In genomic region chr7:83643581-83643980, GRCm38 (mm10) we compare ENCODE assay signal across 22 mouse cellular contexts.
"Had no signal": no experiment of that assay in that cellular context is flagged by ENCODE, and none has a peak within 500 bp of the region (broad histone marks: within the 10 kb centered on the region; RNA-seq: fewer than 3 reads in every experiment).

No protein-coding gene starts in this region.

- H3K27me3 ChIP-seq: limb, embryonic 13.5 days; liver, embryonic 12.5 days; liver, embryonic 15.5 days; lung, embryonic 15.5 days; midbrain, embryonic 13.5 days; neural tube, embryonic 13.5 days; stomach, embryonic 15.5 days had no signal

- H3K4me2 ChIP-seq: limb, embryonic 13.5 days; liver, embryonic 12.5 days; liver, embryonic 15.5 days; lung, embryonic 15.5 days; midbrain, embryonic 13.5 days; neural tube, embryonic 13.5 days; stomach, embryonic 15.5 days had no signal

- H3K4me3 ChIP-seq: layer of hippocampus, adult 2 months; limb, embryonic 10.5 days; limb, embryonic 13.5 days; liver, embryonic 12.5 days; liver, embryonic 15.5 days; lung, embryonic 15.5 days; megakaryocyte, embryonic 14.5 days; midbrain, embryonic 10.5 days; midbrain, embryonic 13.5 days; neural tube, embryonic 13.5 days; stomach, embryonic 15.5 days had no signal

- H3K9me3 ChIP-seq: limb, embryonic 10.5 days; limb, embryonic 13.5 days; liver, embryonic 12.5 days; liver, embryonic 15.5 days; lung, embryonic 15.5 days; megakaryocyte, embryonic 14.5 days; midbrain, embryonic 10.5 days; midbrain, embryonic 13.5 days; neural tube, embryonic 13.5 days; stomach, embryonic 15.5 days had no signal

- H3K4me1 ChIP-seq: limb, embryonic 10.5 days; limb, embryonic 13.5 days; lung, embryonic 15.5 days; neural tube, embryonic 13.5 days had no signal

- H3K27ac ChIP-seq: kidney, postnatal 0 days; layer of hippocampus, adult 2 months; limb, embryonic 10.5 days; limb, embryonic 13.5 days; liver, embryonic 12.5 days; liver, embryonic 15.5 days; lung, embryonic 15.5 days; midbrain, embryonic 10.5 days; midbrain, embryonic 13.5 days; neural tube, embryonic 13.5 days; stomach, embryonic 15.5 days had no signal

- ATAC-seq: liver, embryonic 12.5 days; midbrain, embryonic 13.5 days; midbrain, embryonic 16.5 days had no signal

- DNase-seq: kidney, adult 18-20 months; kidney, adult 9 months; layer of hippocampus, adult 9-11 months; liver; lung, adult 18-20 months; lung, postnatal 10 days; lung, postnatal 36 days; retina, postnatal 1 day; thymus, postnatal 25 days had no signal

- H3K9ac ChIP-seq: limb, embryonic 13.5 days; liver, embryonic 12.5 days; liver, embryonic 15.5 days; lung, embryonic 15.5 days; midbrain, embryonic 13.5 days; neural tube, embryonic 13.5 days; stomach, embryonic 15.5 days had no signal
